Mouse (Mus musculus) heart, postnatal 10 days (tissue): ENCODE measurements around the gene Rpl37. TPM values are rescaled to one million over a fixed set of nuclear protein-coding genes. Genes with fewer than 3 reads are reported as not detected.
A peak's percentile ranks its signal among the peaks of the same experiment; 100 is the strongest.

Experiments
- DNase-seq, 2 experiments: peaks; one replicate each; pipeline ENCODE4 v3.0.0; 2021
- intact Hi-C: fragments of 180-260 bp; cut with DNase I; formaldehyde crosslinking; loops from one replicate; pipeline ENCODE4 v1.15.1; 2025
- total RNA-seq, 2 experiments: library from RNA; stranded (reverse); gene quantifications; 2 replicates each; pipeline ENCODE4 v1.2.3; 2021

Rpl37 gene
- 100 to 1,000 TPM; 233 to 262 TPM for total RNA-seq

DNA sequence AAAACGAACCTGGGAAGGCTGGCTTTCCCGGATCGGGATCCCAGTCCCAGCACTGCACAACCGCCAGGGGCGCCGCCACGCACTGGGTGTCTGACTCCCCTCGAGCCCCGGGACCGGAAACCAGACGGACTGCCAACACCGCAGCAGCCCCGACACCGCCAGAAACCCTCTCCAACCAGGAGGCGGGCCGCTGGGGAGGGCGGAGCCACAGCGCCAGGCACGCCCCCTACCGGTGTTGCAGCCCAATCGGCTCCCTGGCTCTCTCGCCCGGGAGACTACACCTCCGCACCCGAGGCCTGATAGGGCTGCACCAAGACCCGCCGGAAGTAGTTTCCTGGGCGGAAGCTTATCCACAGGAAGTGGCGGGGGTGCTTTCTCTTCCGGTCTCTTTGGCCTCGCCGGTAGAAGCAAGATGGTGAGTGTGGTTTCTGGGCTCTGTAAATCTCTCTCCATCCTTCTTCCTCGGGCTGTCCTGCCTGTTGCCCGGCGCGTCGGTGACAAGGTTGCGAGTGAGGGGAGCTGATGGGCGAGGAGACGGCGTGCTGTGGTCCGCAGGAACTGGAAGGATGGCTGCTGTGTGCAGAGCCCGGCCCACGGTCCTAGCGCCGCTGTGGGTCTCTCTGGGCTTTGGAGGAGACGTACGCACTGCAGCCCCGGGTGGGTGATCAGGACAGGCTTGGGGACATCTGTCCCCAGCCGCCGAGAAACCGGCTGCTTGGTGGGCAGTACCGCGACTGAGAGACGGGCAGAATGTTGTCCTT is at the start of gene Rpl37:
TSS of gene Rpl37 (plus strand) at position 376 of the 761 bp plus-strand sequence.
- intact Hi-C loops, result loop anchor here (2.0 kb wide), 2 partner anchors 26 to 68 kb away; partner anchors contain the start of genes Prkaa1 and Ttc33
- DNase-seq, result peak; percentile 99

DNA sequence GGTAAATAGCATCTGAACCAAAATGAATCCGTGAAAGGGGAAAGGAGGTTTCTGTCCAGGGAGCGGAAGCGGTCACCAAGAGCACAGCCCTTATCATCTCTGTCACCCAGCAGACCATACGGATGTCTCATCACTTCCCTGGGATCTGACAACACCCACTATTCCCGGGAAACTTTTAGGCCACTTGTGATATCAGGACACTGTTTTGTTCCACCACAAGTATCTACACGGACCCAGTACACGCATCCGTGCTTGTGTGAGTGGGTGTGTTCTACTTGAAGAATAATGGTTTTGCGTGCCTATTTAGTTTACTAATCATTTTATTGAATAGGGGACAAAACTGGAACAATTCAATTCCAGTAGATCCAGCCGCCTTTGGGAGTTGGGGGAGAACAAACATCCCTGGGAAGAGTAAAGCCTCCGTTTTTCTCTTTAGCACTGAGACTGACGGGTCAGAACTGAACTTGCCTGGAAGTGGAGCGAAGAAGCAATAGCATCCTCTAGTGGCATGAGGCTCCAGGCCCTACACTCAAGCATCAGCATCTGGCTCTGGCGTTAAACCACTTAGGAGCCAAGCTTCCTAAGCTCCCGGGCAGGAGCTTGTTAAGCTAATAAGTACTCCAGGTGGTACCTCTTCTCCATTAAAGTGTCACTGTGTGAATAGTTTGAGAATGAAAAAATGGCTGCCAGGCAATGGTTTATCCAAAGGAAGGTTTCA is 47.5 kb upstream of the Rpl37 start:
- peak; percentile 59 for DNase-seq
- intact Hi-C loops, result loop anchor here (5.0 kb wide), 1 partner anchor 1012 kb away; no protein-coding TSS in a partner anchor

DNA sequence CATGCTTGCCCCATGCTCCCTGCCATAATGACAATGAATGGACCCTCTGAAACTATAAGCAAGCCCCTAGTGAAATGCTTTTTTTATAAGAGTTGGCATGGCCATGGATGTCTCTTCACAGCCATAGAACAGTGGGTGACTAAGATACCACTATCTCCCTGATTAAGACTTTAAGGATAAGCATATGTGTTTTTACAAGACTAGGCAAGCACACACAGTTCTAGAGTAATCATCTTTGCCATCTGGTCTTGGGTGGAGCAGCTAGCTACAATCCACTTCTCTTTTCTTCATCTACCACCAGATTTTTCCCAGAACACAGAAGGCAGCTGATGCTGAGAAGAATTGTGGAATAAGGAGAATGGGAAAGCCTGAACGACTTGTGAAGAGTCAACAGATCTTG is 35.2 kb upstream of the Rpl37 start:
- DNase-seq, result no peak
- intact Hi-C loops, result no loop called here

DNA sequence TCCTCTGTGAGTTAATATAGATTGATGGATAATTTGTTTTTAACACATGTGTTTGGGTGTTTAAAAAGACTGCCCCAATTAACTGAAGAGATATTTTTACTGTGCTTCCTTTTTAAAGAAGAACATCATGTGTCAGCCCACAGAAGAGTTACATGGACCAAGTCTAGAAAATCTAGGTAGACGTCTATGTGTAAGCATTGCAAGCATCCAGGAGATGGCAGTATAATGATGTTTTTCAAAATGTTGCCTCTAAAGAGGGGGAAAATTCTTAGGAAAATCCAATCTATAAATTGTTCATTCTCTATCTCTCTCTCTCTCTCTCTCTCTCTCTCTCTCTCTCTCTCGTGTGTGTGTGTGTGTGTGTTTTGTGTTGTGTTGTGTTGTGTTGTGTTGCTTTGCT is 30.3 kb upstream of the Rpl37 start:
- peak; percentile 25 to 38 for DNase-seq
- intact Hi-C loops, result loop anchor here (1.0 to 5.0 kb wide), 3 partner anchors 21 to 1121 kb away; no protein-coding TSS in a partner anchor

DNA sequence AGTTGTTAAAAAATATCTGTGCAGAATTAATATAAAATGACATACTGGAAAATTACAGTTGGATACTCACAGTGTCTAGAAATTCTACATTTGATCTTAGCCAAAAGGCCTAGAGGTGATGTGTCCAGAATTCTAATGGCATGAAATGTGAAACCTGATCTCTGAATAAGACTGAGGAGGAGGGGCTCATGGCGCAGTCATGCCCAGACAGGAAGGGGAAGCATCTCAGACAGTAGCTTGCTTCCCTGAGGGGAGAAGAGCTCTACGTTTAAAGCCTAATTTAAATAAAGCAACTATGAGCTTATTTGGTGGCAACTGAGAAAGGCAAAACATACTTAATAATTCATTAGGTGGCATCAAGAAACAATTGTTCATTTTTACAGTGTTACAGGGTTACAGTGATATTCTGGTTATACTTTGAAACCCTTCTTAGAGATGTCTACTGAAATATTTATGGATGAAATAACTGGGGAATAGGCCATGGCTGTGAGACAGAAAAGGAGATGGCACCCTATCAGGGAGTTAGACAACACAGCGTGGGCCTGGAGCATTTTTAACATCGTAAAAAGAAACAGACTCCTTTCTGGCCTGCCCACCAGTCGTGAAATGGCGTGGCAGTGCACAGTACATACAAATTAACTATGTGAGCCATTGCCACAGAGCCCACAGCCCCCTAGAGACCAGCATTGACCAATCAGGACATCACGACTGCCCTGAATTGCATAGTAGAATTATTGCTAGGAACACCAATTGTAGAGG is 27.4 kb upstream of the Rpl37 start:
- intact Hi-C loops, result loop anchor here (5.0 kb wide), 1 partner anchor 1118 kb away; no protein-coding TSS in a partner anchor
- no peak for DNase-seq

DNA sequence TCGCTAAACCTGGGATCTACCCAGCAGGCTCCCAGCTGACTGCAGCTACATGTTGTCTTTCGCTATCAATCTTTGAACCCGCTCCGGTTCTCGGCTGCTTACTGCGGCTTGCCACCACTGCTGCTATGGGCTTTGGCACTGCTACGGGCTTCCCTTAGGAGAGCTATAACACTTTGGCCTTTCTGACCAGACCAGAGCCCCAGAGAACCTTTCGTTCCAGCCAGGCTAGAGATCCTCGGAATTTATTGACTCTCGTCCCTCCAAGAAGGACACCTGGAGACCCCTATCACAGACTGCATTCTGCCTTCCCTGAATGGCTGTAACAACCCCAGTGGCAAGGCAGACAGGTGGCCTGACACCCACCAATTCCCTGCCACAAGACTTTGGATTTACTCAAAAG is 26.3 kb upstream of the Rpl37 start:
- no peak for DNase-seq
- intact Hi-C loops, result no loop called here

DNA sequence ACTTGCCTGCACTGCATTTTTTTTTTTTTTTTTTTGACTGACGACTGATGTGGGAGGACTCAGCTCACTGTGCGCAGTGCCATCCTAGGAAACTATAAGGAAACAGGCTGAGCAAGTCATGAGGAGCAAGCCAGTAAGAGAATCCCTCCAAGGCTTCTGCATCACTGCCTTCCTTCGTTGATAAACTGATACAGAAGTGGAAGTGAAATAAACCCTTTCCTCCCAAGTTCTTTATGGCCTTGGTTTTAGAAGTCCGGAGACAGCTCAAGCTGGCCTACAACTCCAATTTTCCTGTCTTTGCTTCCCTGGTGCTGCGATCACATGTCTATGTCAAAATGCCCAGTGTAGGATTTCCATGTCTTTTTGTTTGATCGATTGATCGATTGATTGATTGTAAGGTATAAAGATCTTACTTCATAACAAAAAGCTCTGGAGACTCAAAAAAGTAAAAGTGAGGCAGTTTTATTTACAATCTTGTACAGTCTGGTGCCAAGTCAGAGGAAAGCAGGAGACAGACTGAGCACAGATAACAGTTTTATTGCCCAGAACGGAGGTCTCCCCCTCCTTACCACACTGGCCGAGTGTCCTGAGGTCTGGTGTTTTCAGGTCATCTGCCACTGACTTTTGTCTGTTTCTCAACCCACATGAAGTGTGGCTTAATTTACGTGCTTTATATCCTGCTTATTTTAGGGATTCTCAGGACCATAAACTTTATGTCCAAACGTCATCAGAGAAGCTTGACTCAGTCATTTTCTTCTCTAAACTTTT is 20.7 kb upstream of the Rpl37 start:
- intact Hi-C loops, result no loop called here
- DNase-seq, result no peak

DNA sequence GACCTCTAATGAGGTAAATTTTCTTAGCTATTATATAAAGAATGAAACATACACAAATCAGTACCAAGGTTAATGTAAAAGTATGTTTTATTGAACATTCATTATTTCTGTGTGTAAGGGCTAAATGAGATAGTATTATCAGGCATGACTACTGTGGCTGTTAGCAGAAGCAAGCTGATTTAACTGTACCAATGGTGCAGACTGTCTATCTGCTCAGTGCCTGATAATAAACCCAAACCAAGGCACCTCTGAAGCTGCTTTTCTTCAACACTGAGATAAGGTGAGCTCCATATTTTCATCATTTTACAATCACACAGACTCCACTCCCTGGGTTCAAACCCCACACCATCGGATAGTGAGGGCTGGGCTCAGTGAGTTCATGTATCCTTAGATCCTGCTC is 19.1 kb upstream of the Rpl37 start:
- DNase-seq, result no peak
- intact Hi-C loops, result no loop called here

DNA sequence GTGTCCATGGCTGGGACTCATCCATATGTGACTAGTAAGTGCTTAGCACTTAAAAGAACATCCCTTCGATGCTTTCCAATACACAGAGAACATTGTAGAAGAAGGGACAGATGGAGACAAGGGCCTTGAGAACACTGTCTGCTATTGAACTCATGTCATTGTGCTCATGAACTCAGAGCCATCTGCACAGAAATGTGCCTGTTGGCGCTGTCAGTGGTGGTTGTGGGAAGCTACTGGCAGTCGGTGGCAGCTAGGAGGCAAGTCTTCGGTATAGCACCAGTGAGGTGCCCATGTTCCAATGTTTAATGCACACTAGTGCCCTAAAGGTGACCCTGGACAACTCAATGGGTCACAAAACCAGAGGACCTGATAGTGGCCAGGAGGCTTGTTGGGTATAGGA is 14.1 kb upstream of the Rpl37 start:
- intact Hi-C loops, result no loop called here
- no peak for DNase-seq

DNA sequence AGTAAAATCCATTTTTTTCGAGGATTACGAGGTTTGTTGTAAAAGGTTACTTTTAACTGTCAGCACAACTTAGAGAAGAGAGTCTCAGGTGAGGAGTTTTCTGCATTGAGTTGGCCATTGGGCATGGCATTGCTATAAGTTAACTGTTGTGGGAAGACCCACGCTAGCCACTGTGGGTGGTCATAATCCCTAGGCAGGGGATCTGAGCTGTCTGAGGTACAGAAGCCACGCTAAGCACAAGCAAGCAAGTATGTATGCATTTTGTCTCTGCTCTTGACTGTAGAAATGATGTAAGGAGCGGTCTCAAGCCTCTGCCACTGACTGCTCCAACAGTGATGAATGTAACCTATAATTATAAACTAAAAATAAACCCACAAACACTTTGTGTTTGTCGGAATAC is 10.6 kb upstream of the Rpl37 start:
- intact Hi-C loops, result loop anchor here (2.0 to 5.0 kb wide), 2 partner anchors 19 to 1049 kb away; no protein-coding TSS in a partner anchor
- no peak for DNase-seq

DNA sequence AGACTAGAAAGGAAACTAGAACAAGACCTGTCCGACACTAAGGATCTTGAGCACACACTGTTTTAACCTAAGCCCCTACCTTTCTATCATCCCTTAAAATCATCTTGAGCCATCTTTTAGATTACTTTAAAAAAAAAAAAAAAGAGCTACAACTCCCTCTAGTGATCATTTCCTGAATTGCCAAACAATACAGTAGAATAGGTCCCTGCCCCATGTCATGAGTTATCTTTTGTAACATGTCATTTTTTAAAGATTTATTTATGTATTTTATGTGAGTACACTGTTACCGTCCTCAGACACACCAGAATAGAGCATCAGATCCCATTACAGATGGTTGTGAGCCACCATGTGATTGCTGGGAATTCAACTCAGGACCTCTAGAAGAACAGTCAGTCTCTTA is 10.2 kb upstream of the Rpl37 start:
- no peak for DNase-seq
- intact Hi-C loops, result loop anchor here (2.0 to 5.0 kb wide), 2 partner anchors 19 to 1049 kb away; no protein-coding TSS in a partner anchor

DNA sequence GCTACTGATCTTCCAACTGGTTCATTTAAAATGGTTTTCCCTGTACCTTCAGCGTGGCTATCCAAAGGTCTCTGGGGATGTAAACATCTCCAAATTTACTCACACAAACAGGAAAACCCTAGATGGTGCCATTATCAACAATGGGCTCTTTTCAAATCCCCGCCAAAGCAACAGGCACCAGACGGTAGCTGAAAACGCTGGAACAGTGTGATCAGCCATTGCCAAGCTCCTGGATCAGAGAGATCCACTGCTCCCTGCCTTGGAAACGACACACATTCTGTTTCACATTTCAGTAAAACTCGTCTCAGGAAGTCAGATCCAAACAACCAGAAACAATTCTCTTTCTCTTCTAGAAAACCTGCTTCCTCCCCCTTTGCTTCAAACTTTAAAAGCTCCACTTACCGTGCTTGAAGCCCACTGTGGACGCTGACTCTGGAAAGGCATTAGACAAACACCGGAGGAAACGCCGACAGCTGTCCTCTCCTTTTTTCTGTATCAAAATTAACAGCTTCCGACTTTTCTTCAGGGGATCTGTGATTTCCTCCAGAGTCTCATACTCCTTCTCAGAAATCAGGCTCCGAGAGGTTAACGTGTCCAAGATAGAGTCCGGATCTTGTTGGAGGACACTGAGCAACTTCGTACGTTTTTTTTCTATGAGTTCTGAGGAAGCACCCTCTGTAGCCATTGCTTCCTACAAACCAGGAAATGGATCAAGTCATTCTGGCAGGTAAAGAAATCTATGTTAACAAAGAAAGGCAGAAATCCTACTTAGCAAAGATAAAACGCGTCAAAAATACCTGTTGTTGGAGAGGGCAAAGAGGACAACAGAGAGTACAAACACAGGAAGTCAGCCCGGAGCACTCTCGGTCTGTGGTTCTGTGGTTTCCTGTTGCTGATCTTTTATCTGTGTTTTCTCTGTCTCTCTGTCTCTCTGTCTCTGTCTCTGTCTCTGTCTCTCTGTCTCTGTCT is 8.5 kb upstream of the Rpl37 start, which contains the start of gene Card6:
TSS of gene Card6 (minus strand) at position 854 of the 969 bp plus-strand sequence.
- intact Hi-C loops, result loop anchor here (2.0 to 5.0 kb wide), 2 partner anchors 21 to 1051 kb away; no protein-coding TSS in a partner anchor
- DNase-seq, result peak; percentile 38 to 59

DNA sequence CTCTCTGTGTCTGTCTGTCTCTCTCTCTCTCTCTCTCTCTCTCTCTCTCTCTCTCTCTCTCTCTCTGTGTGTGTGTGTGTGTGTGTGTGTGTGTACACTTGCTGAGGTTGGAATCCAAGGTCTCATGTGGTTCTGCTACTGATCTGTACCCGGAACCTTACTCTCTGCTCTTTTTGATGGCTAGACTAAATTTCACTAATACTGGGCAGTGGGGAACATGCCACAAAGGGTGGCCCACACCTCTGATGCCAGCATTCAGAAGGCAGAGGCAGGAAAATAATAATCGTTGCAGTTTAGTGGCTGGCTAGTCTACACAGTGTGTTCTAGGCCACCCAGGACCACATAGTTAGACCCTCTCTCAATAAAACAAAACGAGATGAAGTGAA is 7.8 kb upstream of the Rpl37 start:
- intact Hi-C loops, result loop anchor here (5.0 kb wide), 1 partner anchor 1051 kb away; no protein-coding TSS in a partner anchor
- no peak for DNase-seq

DNA sequence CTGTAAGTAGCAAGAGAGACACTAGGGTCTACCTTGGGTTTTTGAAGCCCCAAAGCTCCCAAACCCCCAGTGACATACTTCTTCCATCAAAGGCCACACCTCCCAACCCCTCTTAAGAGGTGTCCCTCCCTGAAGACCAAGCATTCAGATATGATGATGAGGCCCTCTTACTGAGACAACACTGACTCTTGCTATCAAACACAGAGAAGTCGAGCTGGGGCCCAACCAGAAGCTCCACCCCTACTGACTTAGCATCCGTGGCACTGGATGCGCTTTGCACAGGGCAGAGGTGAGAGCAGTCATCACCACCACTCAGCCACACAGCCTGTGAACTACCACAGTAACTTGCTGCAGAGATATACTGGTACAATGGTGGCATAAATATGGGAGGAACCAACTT is 3.8 kb upstream of the Rpl37 start:
- intact Hi-C loops, result no loop called here
- no peak for DNase-seq

DNA sequence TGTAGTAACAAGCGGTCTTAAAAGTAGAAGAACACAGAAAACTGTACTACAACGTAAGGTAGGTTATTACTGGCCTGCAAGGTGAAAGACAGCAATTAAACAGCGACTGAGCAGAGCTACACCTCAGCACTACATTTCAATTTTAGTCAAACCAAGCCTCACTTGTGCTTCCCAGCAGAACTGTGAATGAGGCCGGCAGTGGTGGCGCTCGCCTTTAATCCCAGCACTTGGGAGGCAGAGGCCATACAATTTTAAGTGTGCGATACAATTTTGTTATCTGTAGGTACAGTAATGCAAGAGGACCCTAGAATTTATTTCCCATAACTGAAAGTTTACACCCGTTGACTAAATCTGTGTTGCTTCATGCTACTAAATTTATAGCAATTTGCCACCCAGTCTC is 1.3 kb upstream of the Rpl37 start:
- intact Hi-C loops, result no loop called here
- no peak for DNase-seq

DNA sequence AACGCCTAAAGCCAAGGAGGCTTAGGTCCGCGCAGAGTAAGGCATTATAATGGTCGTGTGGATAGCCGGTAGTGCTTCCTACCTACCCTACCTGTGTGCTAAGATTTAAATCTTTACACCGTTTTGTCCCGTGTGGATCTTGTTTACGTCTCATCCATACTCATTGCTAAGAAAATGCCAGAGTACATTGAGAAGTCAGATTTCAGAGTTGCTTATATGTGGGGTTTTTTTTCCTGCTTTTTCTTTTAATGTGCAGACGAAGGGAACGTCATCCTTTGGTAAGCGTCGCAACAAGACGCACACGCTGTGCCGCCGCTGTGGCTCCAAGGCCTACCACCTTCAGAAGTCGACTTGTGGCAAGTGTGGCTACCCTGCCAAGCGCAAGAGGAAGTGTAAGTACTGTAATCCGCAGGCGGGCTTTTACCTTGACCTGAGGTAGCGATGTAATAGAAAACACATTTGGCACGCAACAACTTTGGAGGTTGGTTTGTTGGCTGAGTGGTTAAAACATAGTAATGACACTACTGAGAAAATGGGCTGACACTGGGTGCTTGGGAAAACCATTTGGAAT is 671 bp downstream of the Rpl37 start:
- DNase-seq, result no peak
- intact Hi-C loops, result loop anchor here (2.0 kb wide), 2 partner anchors 26 to 68 kb away; partner anchors contain the start of genes Prkaa1 and Ttc33

DNA sequence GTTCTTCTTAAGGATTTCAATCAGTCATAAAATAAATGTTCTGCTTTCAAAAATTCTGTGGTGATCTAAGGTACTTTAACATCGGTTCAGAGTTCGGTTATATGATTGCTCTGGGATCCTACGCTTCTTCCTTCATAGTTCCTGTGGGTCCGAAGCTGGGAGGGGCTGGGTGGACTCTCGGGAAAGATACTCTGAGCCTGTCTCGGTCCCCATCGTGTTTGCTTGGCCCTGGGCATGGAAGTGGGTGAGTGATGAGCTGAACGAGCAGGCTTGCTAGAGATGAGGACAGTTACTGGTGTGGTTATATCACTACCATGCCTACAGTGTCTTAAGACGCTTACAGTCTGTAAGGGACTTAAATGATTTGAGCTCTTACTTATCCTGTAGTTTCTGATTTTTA is 2.2 kb downstream of the Rpl37 start:
- DNase-seq, result no peak
- intact Hi-C loops, result no loop called here

DNA sequence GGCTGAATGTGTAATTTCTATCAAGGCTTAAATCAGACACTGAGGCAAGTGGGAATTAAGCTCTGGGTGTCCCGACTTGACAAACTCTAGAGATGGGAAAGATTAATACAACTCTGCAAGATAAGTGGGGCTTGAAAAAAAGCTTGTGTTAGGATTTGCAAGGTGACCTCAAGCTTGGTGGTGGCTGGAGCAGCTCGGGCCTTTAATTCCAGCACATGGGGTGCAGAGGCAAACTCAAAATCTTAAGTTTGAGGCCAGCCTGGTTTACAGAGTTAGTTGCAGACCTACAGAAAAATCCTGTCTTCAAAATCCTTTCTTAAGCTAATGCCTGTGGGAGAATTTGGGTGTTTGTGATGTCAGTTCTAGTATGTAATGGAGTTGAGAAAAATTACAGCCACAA is 2.7 kb downstream of the Rpl37 start:
- intact Hi-C loops, result no loop called here
- no peak for DNase-seq

DNA sequence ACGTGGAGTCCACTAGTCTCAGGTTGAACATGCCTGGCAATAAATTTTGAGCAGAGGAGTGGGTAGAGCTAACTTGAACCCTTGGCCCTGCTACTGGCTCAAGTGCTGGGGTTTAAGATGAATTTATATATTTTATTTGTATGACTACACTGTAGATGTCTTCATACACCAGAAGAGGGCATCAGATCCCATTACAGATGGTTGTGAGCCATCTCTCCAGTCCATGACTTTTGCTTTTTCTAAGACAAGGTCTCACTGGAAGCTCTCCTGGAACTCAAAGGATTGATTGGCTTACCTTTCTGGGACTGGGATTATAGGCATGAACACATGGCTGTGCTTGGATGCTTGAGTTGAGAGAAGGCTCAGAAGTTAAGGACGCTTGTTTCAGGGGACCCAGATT is 3.3 kb downstream of the Rpl37 start:
- no peak for DNase-seq
- intact Hi-C loops, result no loop called here
